Mouse (Mus musculus) liver, embryonic 18 days (tissue): ENCODE data around the gene Cubn. TPM values are rescaled to one million over a fixed set of nuclear protein-coding genes. Genes with fewer than 3 reads are reported as not detected.

Experiments used
- polyA plus RNA-seq: library from polyadenylated mRNA; depleted of rRNA; stranded (reverse); fragments of >200 nt; gene quantifications from 2 replicates; pipeline ENCODE4 v1.2.3, GENCODE M21; 2012; rRNA removed

Gene Cubn
- polyA plus RNA-seq = 0.01 and 0.05 TPM in 2 replicates

DNA sequence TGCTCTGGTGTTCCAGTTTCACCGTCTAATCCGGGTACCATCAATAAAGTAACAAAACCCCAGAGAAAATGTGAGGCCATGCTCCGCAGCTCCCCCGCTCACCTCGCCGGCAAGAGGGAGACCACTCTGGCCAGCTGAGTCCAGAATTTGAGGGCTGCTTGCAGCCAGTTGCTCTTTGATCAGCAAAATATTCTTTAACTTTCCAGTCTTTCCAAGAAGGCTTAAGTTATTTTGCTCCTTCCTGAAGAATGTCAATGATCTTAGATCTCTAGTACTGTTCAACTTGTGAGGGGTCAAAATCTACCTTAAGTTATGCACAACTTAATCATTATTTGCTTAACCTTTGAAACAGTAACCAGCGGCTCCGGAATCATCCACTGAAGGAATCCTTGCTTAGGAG is at the start of gene Cubn:
Gene Cubn (minus strand): TSS at position 80 of the 400 bp plus-strand sequence.

DNA sequence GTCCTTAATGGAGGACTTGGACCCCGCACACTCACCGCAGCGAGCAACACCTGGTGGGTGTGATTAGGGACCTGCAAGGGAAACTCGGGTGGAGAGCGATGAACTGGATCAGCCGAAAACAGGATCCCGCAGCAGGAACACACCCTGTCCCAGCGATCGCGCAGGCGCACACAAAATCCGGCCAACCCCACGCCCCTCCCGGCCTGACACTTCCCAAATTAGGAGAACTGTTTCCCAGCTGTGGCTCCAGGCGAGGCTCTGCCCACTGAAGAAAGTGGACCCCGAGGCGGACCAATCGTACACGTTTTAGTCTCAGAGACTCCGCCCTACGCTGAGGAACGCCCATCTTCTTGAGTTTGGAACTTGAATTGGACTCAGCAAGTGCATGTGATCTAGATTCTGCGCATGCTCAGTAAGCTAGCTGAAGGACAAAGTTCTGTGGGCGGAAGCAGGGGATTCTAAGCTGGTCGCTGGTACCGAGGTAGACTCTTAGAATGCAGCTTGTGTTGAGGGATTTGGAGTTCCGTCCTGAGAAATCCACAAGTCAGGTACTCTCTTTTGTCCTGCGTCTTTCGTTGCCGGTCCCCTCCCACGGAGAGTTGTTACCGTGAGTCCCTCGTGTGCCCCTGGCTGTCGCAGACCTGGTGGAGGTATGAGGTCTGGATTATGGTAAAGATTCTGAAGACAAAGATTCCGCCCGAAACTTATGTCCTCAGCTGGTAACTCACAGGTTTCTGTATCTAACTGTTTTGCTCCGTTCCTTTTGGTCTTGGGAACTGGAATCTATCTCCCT is 220.3 kb downstream of the Cubn start, which contains the start of gene Rsu1:
Gene Rsu1 (minus strand): TSS at position 251 of the 793 bp plus-strand sequence.

Other genes starting within 250 kb of the Cubn start
- 55.2 and 56.9 TPM in 2 replicates for gene Rsu1, start 220.4 kb downstream of the Cubn start, polyA plus RNA-seq
- gene Trdmt1, start 52.9 kb upstream of the Cubn start, polyA plus RNA-seq = 2.7 and 3.2 TPM in 2 replicates
- gene Vim, start 82.1 kb upstream of the Cubn start, polyA plus RNA-seq = 148 and 150 TPM in 2 replicates